Mouse (Mus musculus) gastrocnemius, adult 2 months (tissue): ENCODE measurements at regions not wholly inside any gene's neighbourhood (a gene's known extent, or its start where the extent isn't known, plus 50 kb on each side); places are given as distances from the start of the nearest gene placed in this dataset.

ENCODE experiments used
- DNase-seq: peaks from one replicate; pipeline ENCODE4 v3.0.0; 2022
- H3K27ac ChIP-seq: fragments of 200-600 bp; 2 replicates; pipeline ENCODE4 v1.8.1; 2022; ENCODE audit warnings: mild to moderate bottlenecking
- H3K4me3 ChIP-seq: fragments of 200-600 bp; 2 replicates; pipeline ENCODE4 v1.8.1; 2022; ENCODE audit warnings: mild to moderate bottlenecking, moderate library complexity
- CTCF ChIP-seq: fragments of 200-600 bp; IDR thresholded peaks from 2 replicates; pipeline ENCODE4 v1.8.1; 2022; ENCODE audit warnings: antibody characterized with exemption, mild to moderate bottlenecking, moderate library complexity
- intact Hi-C: fragments of 180-260 bp; cut with DNase I; formaldehyde crosslinking; loops from one replicate; pipeline ENCODE4 v1.15.1; 2025

DNA sequence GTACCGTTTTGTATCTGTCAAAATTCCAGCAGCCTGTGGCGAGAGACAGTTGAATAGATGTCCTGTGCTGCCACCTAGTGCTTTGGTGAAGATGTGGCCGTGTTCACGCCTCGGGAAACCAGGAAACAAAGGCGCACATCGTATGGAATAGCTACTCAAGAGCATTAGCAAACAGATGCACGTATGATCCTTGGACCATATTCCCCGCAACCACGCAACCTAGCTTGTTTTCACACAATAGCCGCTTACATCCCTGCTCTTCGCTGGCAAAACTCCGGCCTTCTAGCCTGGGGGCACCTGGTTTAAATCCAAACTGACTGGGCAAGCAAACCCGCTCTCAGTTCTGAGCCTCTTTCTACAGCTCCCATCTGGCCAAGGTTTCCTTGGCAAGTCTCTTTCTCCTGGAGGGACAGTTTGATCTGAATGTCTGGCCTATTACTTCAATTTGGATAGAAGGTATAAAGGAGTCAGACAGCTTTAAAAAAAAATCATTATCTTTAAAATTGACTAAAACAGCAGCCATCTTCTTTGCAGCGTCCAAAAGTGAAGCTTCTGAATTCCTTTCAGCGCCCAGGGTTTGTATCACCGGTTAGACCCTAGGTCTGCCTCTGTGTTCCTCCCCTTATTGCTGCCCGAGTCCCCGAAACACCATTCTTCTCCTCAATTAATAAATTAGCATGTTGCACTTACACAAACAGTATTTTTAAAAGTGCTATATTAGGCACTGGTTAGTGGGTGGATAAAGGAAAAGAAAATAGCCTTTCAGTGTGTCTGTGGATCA is 295.0 kb upstream of the Prkd1 start:
- Histone ChIP-seq H3K4me3 (peak overlapping the region; percentile 45), H3K27ac (no peak overlapping the region)
- TF ChIP-seq CTCF = peak; percentile 74
- peak; percentile 31 for DNase-seq
- intact Hi-C loops = loop anchor here (2.0 to 10.0 kb wide), 2 partner anchors 241 to 629 kb away; no protein-coding TSS in a partner anchor

DNA sequence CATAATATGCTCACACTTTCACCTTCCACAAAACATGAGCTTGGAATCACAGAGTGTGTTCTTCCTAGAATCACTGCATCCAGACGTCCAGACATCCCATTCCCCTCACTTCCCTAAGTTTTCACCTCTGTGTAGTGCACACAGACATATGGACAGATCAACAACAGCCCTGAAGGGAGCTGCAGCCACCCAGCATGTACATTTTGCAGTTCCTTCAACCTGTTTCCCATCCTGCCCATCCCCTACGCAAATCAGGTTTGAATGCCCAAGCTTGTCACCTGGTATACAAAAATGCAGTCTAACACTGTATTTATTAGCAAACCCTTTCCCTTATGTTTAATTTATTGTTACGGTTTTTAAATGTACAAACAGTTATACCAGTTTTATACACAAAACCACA is 294.4 kb upstream of the Prkd1 start:
- Histone ChIP-seq H3K27ac (no peak overlapping the region), H3K4me3 (no peak overlapping the region)
- DNase-seq = no peak
- no peak for TF ChIP-seq CTCF
- intact Hi-C loops = loop anchor here (2.0 to 10.0 kb wide), 2 partner anchors 241 to 629 kb away; no protein-coding TSS in a partner anchor

DNA sequence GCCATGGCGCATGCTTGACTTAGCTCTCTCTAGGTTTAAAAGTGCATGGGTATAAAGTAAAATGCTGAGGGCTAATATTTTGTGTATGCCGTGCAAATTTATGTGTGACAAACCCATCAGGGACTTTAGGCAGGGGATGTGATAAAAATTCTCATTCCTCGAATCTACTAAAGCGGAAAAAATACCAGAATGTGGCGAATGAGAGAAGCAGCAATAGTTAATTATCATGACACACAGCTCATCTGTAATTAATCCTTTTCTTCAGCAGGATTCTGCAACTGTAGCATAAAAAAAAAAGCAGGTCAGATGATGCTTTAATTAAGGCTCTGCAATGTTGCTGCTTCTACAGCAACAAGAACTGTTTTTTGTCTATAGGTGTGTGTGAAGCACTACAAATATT is 286.6 kb upstream of the Prkd1 start:
- H3K4me3 ChIP-seq = no peak overlapping the region
- no peak for DNase-seq
- H3K27ac ChIP-seq = no peak overlapping the region
- intact Hi-C loops = no loop called here
- no peak for TF ChIP-seq CTCF

DNA sequence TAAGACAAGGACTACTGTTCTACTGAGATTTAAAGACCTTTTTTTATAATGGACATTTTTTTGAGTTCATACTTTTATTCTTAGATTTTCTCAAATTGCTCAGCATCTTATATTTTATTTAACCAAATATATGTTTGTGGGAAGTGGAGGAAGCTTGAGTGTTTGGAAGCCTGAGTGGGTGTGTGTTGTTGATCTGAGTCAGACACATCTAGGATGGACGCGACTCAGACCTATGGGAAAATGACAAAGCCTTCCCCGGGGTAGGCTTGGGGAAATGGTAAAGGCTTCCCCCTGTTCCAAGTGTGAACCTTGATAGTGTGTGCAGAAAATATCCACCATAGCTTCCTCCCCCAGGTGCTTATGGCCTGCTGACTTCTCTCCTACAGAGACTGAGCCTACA is 283.6 kb upstream of the Prkd1 start:
- TF ChIP-seq CTCF = no peak
- DNase-seq = no peak
- Histone ChIP-seq H3K4me3 (no peak overlapping the region), H3K27ac (no peak overlapping the region)
- intact Hi-C loops = no loop called here

DNA sequence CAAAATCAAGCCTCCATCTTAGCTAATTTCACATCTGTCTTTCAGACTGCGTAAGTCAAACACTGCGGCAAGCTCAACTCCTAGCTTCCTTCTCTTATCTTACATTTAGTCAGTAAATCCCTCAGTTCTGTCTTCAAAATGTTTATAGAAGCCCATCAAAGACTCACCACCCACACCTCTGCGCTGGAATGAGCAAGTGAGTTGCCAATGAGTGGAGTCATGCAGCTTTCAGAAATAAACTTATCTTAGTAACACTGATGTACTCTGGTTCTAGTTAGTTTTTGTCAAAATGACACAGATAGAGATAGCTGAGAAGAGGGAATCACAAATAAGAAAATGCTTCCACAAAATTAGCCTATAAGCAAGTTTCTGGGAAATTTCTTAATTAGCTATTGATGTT is 280.7 kb upstream of the Prkd1 start:
- intact Hi-C loops = no loop called here
- DNase-seq = no peak
- no peak for TF ChIP-seq CTCF
- Histone ChIP-seq H3K27ac (no peak overlapping the region), H3K4me3 (no peak overlapping the region)

DNA sequence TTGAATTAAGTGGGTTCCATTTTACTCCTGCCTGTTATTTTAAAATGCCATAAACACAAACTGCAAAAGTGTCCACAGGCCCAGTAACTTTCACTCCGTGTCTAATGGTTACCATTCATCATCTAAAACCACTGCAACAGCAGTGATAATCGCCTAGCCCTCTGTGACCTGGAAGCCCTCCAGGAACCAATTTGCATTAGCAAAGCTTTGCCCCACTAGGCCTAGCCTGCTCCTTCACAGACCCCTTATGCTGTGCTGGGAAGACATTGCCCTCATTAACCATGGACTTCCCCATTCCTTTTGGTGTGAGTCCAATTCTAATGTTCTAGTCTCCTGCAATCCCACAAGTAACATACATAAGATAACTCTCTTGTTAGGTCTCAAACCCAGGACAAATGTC is 277.3 kb upstream of the Prkd1 start:
- H3K4me3 ChIP-seq = no peak overlapping the region
- H3K27ac ChIP-seq = no peak overlapping the region
- no peak for DNase-seq
- no peak for TF ChIP-seq CTCF
- intact Hi-C loops = no loop called here

DNA sequence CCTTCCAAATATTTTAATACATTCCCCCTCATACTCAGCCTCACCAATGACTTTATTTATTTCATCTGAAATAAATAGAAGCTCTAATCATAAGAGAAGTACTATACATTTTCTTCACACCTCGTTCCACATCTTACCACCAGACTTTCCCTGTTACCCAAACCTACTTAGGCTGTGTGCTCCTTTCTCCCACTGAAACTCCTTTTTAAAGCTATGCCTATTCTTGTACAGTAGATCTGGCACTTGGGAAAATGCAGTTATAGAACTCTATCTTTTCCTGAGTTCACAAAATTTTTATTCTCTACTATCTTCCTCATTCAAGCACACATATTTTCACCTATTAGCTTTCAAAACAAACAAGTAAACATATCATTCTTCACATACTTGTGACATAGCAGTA is 272.8 kb upstream of the Prkd1 start:
- DNase-seq = no peak
- Histone ChIP-seq H3K27ac (no peak overlapping the region), H3K4me3 (no peak overlapping the region)
- intact Hi-C loops = no loop called here
- no peak for TF ChIP-seq CTCF

DNA sequence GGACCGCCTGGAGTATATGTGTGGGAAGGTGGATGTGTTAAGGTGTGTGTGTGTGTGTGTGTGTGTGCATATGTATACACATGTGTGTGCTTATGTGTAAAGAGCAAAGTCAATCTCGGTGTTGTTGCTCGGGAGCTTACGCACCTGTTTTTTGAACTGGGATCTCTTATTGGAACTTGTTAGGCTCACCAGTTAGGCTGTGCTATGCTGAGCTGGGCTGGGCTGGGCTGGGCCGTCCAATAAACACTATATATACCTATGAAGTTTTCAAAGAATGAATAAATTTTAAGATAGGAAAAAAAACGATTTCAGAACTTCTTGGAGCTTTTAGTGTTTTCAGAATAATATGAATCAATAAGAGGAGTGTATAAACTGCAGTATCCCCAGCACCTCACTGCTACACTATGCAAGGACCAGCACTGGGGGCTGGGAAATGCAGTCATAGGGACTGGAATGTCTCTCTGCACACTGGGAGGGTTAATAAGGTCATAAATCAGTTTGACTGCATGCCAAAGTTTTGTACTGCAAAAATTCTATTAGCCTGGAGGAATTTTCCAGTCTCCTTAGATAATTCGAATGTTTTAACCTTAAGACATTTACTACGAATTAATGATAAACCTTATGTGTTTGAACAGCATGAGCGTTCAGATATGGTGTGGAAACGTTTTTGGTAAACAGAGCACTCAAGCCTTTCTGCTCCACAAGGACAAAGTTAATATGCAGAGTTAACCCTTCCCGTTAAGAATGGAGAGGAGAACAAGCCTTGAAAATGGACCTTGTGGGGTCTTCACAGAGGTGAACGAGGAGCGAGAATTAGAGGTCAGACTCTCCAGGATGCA is 250.9 kb upstream of the Prkd1 start:
- intact Hi-C loops = no loop called here
- H3K27ac ChIP-seq = no peak overlapping the region
- TF ChIP-seq CTCF = no peak

DNA sequence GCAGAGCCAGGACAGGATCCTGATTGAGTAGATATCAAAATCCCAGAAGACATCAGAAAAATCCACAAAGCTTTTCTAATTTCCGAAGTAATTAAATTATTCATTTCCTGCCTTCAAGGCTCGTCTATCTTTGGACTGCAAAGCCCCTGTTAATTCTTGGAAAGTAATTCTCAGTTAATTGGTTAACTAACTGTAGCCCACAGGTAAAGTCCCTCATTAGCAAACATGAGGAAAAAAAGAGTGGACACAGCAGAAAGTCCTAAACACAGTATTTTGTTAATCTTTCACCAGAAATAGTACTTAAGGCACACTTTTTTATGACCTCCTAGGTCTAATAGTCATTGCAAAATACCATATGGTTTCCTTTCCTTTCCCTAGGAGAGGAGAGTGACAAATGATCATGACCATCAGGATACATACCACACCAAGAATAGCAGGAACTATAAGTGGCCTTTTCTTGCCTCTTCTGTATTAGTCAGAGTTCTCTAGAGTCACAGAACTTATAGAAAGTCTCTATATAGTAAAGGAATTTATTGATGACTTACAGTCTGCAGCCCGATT is 248.8 kb upstream of the Prkd1 start:
- DNase-seq = no peak
- no peak overlapping the region for H3K27ac ChIP-seq
- no peak for TF ChIP-seq CTCF
- intact Hi-C loops = no loop called here
- H3K4me3 ChIP-seq = no peak overlapping the region

More for the DNA sequence above, 250.9 kb upstream of the Prkd1 start:
- DNase-seq = no peak
- no peak overlapping the region for H3K4me3 ChIP-seq

DNA sequence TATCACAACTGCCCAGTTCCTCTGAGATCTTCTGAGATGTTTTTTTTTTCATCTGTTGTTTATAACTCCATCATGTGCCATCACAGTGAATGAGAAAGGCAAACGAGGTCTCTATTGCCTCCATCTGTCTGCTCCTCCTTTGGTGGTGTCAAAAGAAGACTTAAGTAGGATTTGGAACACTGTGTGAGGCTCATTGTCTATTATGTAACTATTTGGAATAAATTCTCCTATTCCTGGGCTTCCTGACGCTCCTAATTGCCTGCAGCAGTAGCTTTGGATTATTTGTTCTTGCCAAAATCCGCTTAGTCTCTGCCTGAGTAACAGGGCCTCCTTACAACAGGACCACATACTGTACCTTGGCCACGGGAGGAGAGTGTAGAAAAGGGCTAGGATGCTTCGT is 244.7 kb upstream of the Prkd1 start:
- H3K27ac ChIP-seq = no peak overlapping the region
- TF ChIP-seq CTCF = no peak
- no peak for DNase-seq
- intact Hi-C loops = no loop called here
- no peak overlapping the region for H3K4me3 ChIP-seq

DNA sequence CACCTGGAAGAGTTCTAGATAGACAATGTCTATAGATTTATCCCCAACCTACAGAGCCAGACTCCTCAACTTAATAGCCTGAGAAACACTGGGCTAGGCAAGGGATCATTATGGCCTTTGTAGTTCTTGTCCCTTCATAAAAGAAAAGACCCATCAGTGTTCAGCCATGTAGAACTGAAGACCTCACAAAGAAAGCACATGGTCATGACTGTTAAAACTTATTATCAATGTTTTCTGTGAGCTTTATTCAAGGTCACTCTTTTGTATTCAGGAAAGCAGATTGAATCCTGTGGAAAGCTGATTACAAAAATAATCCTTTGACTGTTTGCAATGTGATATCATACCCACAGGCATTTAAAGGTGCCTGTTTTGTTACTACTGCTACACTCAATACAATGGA is 226.9 kb upstream of the Prkd1 start:
- no peak overlapping the region for H3K4me3 ChIP-seq
- DNase-seq = no peak
- intact Hi-C loops = no loop called here
- H3K27ac ChIP-seq = no peak overlapping the region
- no peak for TF ChIP-seq CTCF

DNA sequence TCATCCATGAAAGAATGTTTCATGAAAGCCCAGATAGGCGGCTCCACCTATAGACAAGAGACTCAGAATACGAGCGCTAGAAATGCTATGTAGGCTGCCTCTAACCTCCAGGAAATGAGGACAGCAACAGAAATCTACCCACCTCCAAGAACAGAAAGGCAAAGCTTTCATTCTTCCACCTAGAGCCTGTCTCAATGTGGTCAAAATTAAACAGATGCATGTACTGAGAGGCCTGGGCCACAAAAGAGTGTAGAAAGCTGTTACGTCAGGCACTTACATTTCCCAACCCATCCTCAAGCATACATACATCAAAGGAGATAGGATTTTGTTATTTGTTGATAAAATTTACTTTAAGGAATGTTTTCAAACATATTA is 225.1 kb upstream of the Prkd1 start:
- no peak overlapping the region for H3K27ac ChIP-seq
- no peak for TF ChIP-seq CTCF
- no peak for DNase-seq
- no peak overlapping the region for H3K4me3 ChIP-seq
- intact Hi-C loops = no loop called here

DNA sequence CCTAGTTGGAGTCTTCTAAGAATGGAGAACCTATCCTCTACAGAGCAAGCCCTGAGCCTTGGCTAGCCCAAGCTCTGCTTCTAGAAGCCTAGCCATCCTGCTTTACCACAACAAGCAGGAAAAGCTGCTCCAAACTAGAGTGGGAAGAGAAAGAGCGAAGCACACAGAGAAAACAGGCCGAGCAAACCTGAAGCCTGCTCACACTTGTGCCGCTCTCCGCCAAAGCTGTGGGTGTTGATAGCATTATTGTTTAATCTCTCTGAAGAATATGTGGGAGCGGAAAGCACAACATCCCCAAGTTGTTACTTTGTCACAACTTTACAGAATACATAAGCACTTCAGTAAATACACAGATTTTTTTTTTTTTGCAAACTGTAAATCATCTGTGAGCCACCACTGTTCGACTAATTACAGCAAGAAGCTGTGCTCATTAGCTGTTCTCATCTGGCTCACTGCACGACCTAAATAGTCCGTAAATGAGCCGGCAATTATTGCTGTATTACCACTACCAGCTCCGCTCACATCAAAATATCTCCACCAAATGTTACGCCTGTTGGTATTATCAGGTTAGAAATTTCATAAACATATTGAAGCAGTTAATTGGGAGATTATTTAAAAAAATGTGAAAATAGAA is 224.6 kb upstream of the Prkd1 start:
- Histone ChIP-seq H3K4me3 (no peak overlapping the region), H3K27ac (no peak overlapping the region)
- TF ChIP-seq CTCF = no peak
- DNase-seq = no peak
- intact Hi-C loops = no loop called here
